Mouse (Mus musculus): ENCODE data around the gene Glb1. TPM values are rescaled to one million over a fixed set of nuclear protein-coding genes. Genes with fewer than 3 reads are reported as not detected.
A peak's percentile ranks its signal among the peaks of the same experiment; 100 is the strongest.

Glb1 gene
- polyA plus RNA-seq, 2 experiments, result 36.6 to 40.7 TPM

GRCm38 (mm10) chr9:114375276-114375962, 25.5 kb upstream of the Glb1 start:
- H3K4me2 ChIP-seq (replicated peaks; ENCODE audit: low read depth, low read length, severe bottlenecking), result no peak overlapping the region
- WGBS, result 93% methylated on average over 10 of the region's 10 CpGs
- DNase-seq (ENCODE audit: low spot score), result no peak

GRCm38 (mm10) chr9:114377168-114377567, 23.7 kb upstream of the Glb1 start:
- Histone ChIP-seq H3K36me3 (ENCODE audit: control insufficient read depth, insufficient read depth, low read length) (peaks cover 57% of the 10 kb centered on the region), H3K4me2 (replicated peaks; ENCODE audit: low read depth, low read length, severe bottlenecking) (no peak overlapping the region), H3K9ac (ENCODE audit: low read depth, low read length, severe bottlenecking) (no peak overlapping the region), H3K9me3 (ENCODE audit: control insufficient read depth, low read length) (no peaks in the 10 kb centered on the region), H3K4me3 (replicated peaks; ENCODE audit: low read length) (no peak overlapping the region), H3K27ac (replicated peaks; ENCODE audit: low read depth, low read length) (no peak overlapping the region), H3K27me3 (ENCODE audit: control insufficient read depth, insufficient read depth, low read length) (no peaks in the 10 kb centered on the region), H3K4me1 (ENCODE audit: control insufficient read depth, insufficient read depth, low read length) (no peaks in the 10 kb centered on the region)
- ATAC-seq (ENCODE audit: low FRiP score, low read depth) (no peak), DNase-seq (ENCODE audit: low spot score) (no peak)
- WGBS, result 94% methylated on average over 10 of the region's 10 CpGs
- no peak for TF ChIP-seq POLR2A (IDR thresholded peaks at IDR 0.05; ENCODE audit: borderline replicate concordance, extremely low read depth, insufficient read depth, insufficient read length)

More at GRCm38 (mm10) chr9:114375276-114375962, 25.5 kb upstream of the Glb1 start:
- Histone ChIP-seq H3K27me3 (ENCODE audit: control insufficient read depth, insufficient read depth, low read length) (no peaks in the 10 kb centered on the region), H3K4me3 (replicated peaks; ENCODE audit: low read length) (no peak overlapping the region), H3K9ac (ENCODE audit: low read depth, low read length, severe bottlenecking) (no peak overlapping the region), H3K36me3 (ENCODE audit: control insufficient read depth, insufficient read depth, low read length) (peaks cover 51% of the 10 kb centered on the region), H3K4me1 (ENCODE audit: control insufficient read depth, insufficient read depth, low read length) (no peaks in the 10 kb centered on the region), H3K9me3 (ENCODE audit: control insufficient read depth, low read length) (no peaks in the 10 kb centered on the region), H3K27ac (replicated peaks; ENCODE audit: low read depth, low read length) (no peak overlapping the region)
- no peak for ATAC-seq (ENCODE audit: low FRiP score, low read depth)
- no peak for TF ChIP-seq POLR2A (IDR thresholded peaks at IDR 0.05; ENCODE audit: borderline replicate concordance, extremely low read depth, insufficient read depth, insufficient read length)

GRCm38 (mm10) chr9:114379871-114380270, 21.0 kb upstream of the Glb1 start:
- no peak for TF ChIP-seq POLR2A (IDR thresholded peaks at IDR 0.05; ENCODE audit: borderline replicate concordance, extremely low read depth, insufficient read depth, insufficient read length)
- H3K27me3 ChIP-seq (ENCODE audit: control insufficient read depth, insufficient read depth, low read length), result no peaks in the 10 kb centered on the region
- no peak overlapping the region for H3K4me2 ChIP-seq (replicated peaks; ENCODE audit: low read depth, low read length, severe bottlenecking)
- H3K9ac ChIP-seq (ENCODE audit: low read depth, low read length, severe bottlenecking), result no peak overlapping the region
- peaks cover 78% of the 10 kb centered on the region for H3K36me3 ChIP-seq (ENCODE audit: control insufficient read depth, insufficient read depth, low read length)
- H3K9me3 ChIP-seq (ENCODE audit: control insufficient read depth, low read length), result no peaks in the 10 kb centered on the region
- ATAC-seq (ENCODE audit: low FRiP score, low read depth), result no peak
- H3K27ac ChIP-seq (replicated peaks; ENCODE audit: low read depth, low read length), result no peak overlapping the region
- DNase-seq (ENCODE audit: low spot score), result no peak
- 88% methylated on average over 10 of the region's 12 CpGs for whole genome bisulfite sequencing
- no peaks in the 10 kb centered on the region for H3K4me1 ChIP-seq (ENCODE audit: control insufficient read depth, insufficient read depth, low read length)
- H3K4me3 ChIP-seq (replicated peaks; ENCODE audit: low read length), result no peak overlapping the region

- no peak overlapping the region for H3K9ac ChIP-seq (ENCODE audit: low read depth, low read length, severe bottlenecking)
- no peak overlapping the region for H3K4me3 ChIP-seq (replicated peaks; ENCODE audit: low read length)
- ATAC-seq (ENCODE audit: low FRiP score, low read depth), result 0 out of 2 replicates have a peak, but pooled peaks have one; percentile 44
- H3K27ac ChIP-seq (replicated peaks; ENCODE audit: low read depth, low read length), result no peak overlapping the region
- DNase-seq (ENCODE audit: low spot score), result peak; percentile 86
- H3K27me3 ChIP-seq (ENCODE audit: control insufficient read depth, insufficient read depth, low read length), result no peaks in the 10 kb centered on the region
- H3K4me2 ChIP-seq (replicated peaks; ENCODE audit: low read depth, low read length, severe bottlenecking), result no peak overlapping the region
- peaks cover 77% of the 10 kb centered on the region for H3K36me3 ChIP-seq (ENCODE audit: control insufficient read depth, insufficient read depth, low read length)
- 69% methylated on average over 17 of the region's 17 CpGs for WGBS
- H3K9me3 ChIP-seq (ENCODE audit: control insufficient read depth, low read length), result no peaks in the 10 kb centered on the region
- no peaks in the 10 kb centered on the region for H3K4me1 ChIP-seq (ENCODE audit: control insufficient read depth, insufficient read depth, low read length)
- TF ChIP-seq POLR2A (IDR thresholded peaks at IDR 0.05; ENCODE audit: borderline replicate concordance, extremely low read depth, insufficient read depth, insufficient read length), result no peak
Observed at GRCm38 (mm10) chr9:114380881-114381733, 19.8 kb upstream of the Glb1 start.

GRCm38 (mm10) chr9:114382936-114383710, 17.8 kb upstream of the Glb1 start:
- H3K4me2 ChIP-seq (replicated peaks; ENCODE audit: low read depth, low read length, severe bottlenecking), result no peak overlapping the region
- DNase-seq (ENCODE audit: low spot score), result no peak
- 76% methylated on average over 17 of the region's 17 CpGs for WGBS
- H3K9me3 ChIP-seq (ENCODE audit: control insufficient read depth, low read length), result no peaks in the 10 kb centered on the region
- H3K27ac ChIP-seq (replicated peaks; ENCODE audit: low read depth, low read length), result no peak overlapping the region
- no peak for ATAC-seq (ENCODE audit: low FRiP score, low read depth)
- H3K27me3 ChIP-seq (ENCODE audit: control insufficient read depth, insufficient read depth, low read length), result no peaks in the 10 kb centered on the region
- peaks cover 62% of the 10 kb centered on the region for H3K36me3 ChIP-seq (ENCODE audit: control insufficient read depth, insufficient read depth, low read length)
- no peak for TF ChIP-seq POLR2A (IDR thresholded peaks at IDR 0.05; ENCODE audit: borderline replicate concordance, extremely low read depth, insufficient read depth, insufficient read length)
- no peaks in the 10 kb centered on the region for H3K4me1 ChIP-seq (ENCODE audit: control insufficient read depth, insufficient read depth, low read length)
- no peak overlapping the region for H3K9ac ChIP-seq (ENCODE audit: low read depth, low read length, severe bottlenecking)
- no peak overlapping the region for H3K4me3 ChIP-seq (replicated peaks; ENCODE audit: low read length)
